Mouse (Mus musculus): Measurements from ENCODE around the gene Glrx2.
"Not testable (repeated sequence)": the region's sequence is repeated elsewhere in the genome, so short reads cannot be mapped to it uniquely, and the experiment has no call there.

The Glrx2 gene

DNA sequence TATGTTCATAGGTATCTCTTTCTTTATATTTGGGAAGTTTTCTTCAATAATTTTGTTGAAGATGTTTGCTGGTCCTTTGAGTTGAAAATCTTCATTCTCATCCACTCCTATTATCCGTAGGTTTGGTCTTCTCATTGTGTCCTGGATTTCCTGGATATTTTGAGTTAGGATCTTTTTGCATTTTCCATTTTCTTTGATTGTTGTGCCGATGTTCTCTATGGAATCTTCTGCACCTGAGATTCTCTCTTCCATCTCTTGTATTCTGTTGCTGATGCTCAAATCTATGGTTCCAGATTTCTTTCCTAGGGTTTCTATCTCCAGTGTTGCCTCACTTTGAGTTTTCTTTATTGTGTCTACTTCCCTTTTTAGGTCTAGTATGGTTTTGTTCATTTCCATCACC lies at the start of gene Glrx2:
TSS of gene Glrx2 (plus strand) at position 301 of the 400 bp plus-strand sequence.
- not testable (repeated sequence) for DNase-seq (ENCODE audit: low spot score in 2 of 2)

DNA sequence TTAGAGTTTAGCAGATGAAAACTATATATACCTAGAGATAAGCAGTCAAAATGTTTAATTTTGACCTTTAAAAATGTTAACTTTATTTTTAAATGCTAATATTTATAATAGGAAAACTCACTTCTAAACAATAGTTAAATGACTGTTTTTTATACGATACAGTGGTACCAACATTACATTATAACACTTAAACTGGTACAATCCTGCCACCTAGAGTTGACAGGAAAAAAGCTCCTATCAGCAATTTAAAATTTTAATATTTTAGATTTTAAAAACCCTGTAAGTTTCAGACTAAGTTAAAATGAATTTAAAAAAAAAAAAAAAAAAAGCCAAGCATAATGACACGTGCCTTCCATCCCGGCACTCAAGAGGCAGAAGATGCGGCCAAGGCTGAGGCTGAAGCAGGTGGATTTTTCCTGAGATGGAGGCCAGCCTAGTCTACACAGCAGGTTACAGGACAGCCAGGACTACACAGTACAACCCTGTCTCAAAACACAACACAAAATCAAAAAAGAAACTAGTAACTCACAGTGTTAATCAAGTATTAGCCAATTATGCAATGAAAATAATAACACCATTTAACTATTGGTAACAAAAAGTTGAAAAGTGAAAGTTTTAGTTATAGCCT lies 40.3 kb upstream of the Glrx2 start:
- DNase-seq (ENCODE audit: low spot score in 2 of 2), result no peak

DNA sequence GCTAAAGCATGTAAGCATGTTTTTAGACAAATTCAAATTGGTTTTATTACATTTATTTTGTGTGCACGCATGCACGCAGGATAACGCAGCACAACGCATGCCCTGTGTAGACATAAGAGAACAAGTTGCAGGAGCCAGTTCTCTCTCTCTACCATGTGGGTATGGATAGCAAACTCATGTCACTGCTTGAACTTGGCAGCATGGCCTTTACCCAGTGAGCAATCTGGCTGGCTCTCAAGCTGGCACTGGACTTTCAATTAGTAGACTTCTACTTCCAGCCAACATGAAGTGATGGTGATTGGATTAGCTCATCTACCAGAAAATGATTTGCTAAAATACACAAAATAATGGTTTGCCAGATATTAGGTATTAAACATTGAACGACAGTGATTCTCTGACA lies 35.0 kb upstream of the Glrx2 start:
- no peak for DNase-seq (ENCODE audit: low spot score in 2 of 2)

DNA sequence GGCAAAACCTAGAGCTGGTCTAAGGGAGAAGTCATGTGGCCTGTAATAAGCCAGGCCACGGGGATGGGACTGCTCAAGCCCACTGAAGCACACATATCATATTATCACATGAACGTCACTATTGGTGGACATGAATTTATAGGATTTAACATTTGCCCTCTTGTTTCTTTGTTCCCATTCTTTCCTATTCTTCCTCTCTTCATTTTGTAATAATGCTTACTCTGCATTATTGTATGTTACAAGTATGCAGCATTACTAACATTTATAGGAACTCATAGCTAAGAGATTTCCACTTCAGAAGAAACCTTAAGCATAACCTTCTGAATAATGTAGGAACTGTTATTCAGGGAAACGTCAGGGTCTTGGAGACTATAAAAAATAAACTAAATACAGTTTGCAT lies 31.3 kb upstream of the Glrx2 start:
- no peak for DNase-seq (ENCODE audit: low spot score in 2 of 2)

DNA sequence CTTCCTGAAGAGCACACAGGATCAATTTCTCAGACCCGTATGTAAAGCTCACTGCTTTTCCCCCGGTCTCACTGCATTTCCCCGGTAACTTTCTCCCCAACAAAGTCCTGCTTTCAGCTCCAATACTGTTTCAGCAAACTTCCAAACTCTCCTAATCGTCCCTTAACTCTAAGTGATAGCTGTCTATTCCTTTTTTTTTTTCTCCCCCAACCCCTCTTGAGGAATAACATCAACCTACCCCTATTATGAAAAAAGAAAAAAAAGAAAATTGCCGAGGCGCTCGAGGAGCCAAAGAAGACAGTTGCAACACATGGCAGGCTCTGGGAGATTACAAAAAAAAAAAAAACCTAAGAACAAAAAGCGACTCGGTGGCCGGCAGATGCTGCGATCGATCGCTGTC lies 14.4 kb upstream of the Glrx2 start:
- no peak for DNase-seq (ENCODE audit: low spot score in 2 of 2)

DNA sequence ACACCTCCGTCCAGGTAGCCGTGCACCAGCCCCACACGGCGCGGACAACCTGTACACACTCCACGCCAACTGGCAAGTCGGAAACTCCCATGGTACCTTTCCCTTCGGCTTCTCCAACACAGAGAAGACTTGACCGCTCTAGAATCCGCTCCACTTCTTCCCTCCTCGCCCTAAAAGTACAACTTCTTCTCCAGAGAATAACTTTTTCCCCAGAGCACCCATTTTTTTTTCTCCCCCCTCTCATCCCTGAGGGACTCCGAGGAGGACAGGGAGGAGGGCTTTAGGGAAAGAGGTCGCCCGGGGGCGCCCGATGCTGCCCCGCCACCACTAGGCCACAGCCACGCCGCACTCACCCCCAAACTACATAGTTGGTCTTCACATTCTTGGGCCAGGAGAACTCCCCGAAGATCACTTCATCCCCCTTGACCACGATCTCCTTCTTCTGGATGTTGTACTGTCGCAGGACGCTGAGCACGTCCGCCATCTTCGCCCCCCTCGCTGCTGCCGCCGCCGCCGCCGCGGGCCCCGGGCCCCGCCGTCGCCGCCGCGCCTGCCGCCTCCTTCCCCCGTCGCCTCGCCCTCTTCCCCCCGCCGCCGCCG lies 13.9 kb upstream of the Glrx2 start:
- peak in 1 of 2 experiments; percentile 52 for DNase-seq (ENCODE audit: low spot score in 2 of 2)

DNA sequence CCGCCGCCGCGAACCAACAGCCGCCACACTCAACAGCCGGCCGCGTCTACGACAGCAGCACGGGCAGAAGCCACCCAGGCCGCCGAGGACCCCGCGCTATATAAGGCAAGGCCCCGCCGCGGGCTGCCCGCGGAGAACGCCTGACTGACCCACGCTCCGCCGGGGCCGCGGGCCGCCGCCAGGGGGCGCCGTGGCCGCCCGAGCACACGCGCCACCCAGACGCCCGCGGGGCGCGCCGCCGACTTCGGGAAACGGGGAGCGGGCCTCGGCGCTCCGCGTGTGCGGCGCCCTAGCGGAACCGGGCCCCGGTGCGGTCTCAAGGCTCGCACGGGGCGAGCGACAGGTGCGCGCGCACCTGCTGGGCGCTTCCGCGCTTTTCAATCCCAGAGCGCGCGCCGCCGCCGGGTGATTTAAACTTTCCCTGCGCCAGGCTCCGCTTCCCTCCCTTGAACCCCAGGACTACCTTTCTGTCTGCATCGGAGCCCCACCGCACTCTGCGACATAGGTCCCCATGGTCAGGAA lies 13.3 kb upstream of the Glrx2 start, which contains the start of gene Cdc73:
TSS of gene Cdc73 (minus strand) at position 153 of the 522 bp plus-strand sequence.
- DNase-seq (ENCODE audit: low spot score in 2 of 2), result peak; percentile 89 to 91

DNA sequence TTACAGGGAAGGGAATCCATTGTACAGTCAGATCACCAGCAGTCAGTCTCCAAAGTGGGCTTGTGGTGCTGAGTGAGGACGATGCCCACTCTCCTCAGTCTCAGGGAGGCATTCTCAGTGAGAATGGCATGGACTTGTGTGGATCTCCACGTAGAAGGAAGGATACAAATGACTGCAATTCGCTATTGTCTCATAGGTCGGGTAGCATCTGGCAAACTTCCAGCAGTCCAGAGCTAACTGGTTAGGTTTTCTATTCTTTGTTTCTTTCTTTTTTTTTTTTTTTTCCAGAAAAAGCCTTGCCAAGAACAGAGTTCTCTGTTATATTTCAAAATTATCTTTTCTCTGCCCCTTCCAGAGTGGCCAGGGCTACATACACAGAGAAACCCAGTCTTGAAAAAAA lies 9.1 kb upstream of the Glrx2 start:
- no peak for DNase-seq (ENCODE audit: low spot score in 2 of 2)

DNA sequence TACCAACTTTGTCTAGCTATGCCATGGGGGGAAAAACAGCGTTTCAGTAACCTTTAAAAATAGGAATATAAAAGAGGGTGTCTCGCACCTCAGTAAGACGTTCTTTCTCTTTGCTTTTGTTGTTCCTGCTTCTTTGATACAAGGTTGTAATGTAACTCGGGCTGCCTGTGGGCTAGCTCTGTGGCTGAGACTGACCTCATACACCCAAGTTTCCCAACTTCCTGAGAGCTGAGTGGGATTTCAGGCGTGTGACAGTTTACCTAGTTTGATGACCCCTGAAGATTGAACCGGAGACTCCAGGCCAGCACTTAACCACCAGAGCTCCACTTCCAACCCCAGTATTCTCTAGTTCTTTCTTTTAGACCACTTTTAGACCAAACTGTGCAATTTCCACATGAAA lies 7.8 kb upstream of the Glrx2 start:
- DNase-seq (ENCODE audit: low spot score in 2 of 2), result no peak

DNA sequence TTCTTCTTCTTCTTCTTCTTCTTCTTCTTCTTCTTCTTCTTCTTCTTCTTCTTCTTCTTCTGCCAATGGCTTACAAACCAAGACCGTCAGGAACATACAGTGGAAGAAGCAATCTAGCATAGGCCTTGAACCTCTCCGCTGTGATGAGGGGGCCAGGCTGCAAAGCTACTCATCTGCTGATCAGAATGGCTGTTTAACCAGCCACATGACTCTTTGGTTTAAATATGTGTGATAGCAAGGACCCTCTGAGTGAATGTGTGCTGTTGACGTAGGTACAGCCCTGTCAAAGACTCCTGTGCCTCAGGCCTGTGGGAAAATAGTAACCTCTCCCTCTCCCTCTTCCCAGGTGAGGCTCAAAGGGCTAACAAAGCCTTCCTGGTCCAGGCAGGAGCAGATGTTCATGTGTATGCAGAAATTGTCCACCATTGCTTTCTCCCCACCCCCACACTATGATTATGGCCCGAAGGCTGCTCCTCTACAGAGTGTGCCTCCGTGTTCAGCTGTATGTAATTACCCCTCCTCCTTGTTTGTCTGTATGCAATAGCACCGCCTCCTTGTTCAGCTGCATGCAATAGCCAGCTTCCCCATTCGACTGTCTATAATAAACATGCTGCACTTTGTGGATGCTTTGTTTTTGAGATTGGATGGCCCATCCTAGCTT lies 6.0 kb upstream of the Glrx2 start:
- DNase-seq (ENCODE audit: low spot score in 2 of 2), result no peak

DNA sequence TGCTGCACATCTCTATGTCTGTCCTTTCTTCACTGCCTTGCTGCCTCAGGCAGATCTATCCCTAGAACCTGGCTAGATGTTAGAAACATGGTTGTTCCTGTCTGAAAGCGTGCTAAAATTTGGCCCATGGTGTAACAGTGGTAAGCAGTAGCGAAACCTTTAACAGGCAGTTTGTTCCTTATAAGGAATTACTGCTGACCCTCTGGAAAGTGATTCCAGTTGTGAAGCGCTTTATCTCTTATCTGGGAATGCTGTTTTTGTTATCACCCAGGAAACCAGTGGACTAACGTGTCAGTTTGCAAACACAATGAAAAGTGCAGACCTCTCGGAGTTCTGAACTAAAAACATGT lies 5.5 kb upstream of the Glrx2 start:
- DNase-seq (ENCODE audit: low spot score in 2 of 2), result no peak

DNA sequence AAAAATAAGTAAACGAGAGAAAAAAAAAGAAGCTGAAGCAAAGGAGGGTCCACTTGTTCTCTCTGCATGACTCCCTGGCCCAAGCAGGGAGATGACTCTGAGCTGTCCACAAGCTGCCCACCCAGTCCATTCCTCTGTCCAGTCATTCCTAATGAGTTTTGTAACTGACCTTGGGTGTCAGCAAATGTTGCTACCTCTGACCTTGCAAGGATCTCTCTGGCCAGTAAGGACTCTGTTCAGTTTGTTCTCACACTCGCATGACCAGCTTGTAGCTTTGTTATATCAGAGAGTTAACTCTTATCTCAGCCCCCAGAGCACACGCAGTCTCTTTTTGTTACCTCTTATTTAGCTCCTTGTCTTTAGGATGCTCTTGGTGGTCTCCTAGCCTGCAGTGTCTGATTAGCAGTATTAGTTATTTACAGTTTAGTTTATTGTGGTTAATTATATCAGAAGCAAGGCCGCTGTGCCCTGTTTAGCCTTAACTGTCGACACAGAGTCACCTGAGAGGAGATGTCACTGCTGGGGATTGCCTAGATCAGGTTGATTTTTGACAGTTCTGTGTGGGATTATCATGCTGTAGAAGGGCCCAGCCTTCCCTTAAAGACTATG lies 8.4 kb downstream of the Glrx2 start:
- no peak for DNase-seq (ENCODE audit: low spot score in 2 of 2)

DNA sequence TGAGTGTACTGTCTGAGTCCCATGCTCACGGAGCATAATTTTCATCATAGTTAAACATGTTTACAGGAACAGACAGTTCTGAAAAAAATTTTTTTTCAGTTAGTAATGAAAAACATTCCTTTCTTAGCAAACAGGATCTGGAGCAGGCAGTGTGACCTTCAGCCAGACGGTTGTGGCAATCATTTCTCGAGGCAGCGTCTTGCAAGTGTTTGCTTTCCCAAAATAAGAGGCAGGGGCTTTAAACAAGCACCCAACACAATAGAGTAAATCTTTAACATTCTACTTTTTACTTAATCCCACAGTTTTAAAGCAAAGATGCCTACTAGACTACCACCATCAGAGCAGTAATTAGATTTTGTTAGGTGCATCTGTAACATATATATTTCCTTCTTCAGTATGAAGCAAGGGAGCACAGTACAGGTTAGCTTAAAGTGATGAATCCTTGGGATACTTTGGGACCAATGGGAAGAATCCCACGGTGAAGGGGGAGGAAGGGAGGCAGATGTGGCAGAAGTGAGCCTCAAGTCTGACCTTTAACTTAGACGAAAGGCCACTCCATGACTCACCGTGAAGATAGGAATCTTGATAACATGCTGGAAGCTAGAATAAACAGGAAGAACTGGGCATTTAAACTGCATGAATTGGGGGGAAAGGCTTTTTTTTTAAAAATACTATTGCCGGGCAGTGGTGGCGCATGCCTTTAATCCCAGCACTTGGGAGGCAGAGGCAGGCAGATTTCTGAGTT lies 11.7 kb downstream of the Glrx2 start:
- no peak for DNase-seq (ENCODE audit: low spot score in 2 of 2)

DNA sequence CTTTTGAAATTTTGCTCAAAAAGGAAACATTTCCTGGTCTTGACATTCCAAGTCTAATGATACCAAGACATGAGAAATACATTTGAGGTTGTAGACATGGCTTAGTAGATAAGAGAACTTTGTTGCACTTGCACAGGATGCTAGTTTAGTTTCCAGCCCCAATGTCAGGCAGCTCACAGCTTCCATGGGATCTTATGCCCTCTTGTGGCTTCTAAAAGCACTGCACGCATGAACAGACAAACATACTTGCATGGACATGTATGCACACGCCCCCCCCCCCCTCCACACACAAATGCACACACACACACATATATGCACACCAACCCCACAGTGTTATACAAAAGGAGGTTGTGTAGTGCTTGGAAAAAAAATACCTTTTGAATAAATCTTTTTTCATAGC lies 14.8 kb downstream of the Glrx2 start:
- DNase-seq (ENCODE audit: low spot score in 2 of 2), result no peak

DNA sequence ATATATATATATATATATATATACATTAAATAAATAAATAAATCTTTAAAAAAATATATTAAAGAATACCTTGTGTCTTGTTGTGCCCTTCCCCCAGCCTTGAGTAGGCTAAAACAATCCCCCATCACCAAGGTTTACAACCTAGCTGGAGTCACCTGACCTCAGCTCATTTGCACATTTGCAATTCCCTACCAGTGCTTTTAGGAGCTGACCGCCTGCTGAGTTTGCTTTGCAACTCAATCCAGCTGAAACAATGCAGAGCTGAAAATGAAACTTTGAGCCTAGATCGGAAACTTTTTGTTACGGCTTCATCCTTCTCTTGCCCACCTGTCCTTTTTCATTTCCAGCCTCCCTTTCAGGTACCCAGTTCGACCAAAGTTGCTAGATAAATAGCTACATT lies 15.6 kb downstream of the Glrx2 start:
- DNase-seq (ENCODE audit: low spot score in 2 of 2), result no peak

DNA sequence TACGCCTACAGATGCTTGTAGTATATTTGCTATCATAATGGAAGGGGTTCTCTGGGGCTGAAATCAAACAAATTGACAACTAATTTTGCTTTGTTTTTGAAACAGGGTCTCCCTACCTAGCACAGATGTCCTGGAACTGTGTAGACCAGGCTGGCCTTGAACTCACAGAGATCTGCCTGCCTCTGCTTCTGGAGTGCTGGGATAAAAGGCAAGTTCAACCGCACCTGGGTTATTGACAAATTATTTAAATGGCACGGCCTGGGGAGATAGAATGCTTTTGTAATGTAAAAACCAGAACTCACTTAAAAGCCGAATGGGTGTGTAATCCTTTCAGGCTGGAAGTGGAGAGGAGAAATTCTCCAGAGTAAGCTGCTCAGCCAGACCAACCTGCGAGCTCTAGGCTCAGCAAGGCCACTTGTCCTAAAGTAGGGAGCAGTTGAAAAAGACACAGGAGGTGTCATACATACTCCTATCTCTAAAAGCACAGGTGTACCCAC lies 17.8 kb downstream of the Glrx2 start:
- no peak for DNase-seq (ENCODE audit: low spot score in 2 of 2)

DNA sequence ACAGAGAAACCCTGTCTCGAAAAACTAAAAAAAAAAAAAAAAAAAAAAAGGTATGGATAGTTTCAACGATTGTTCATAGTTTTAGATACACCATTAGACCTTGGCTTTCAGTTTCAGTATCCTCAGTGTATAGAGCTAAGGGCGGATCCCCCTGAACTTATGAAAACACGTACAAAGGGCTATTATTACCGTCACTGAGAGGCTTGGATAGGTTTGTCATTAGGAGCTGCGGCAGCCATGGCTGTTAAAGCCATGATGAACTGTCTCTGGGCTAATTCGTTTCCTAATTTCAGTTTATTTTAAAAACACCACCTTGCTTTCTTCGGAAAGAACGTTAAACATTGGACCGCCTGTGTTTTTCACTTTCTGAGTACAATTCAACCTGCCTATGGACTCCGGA lies 22.7 kb downstream of the Glrx2 start:
- DNase-seq (ENCODE audit: low spot score in 2 of 2), result no peak

DNA sequence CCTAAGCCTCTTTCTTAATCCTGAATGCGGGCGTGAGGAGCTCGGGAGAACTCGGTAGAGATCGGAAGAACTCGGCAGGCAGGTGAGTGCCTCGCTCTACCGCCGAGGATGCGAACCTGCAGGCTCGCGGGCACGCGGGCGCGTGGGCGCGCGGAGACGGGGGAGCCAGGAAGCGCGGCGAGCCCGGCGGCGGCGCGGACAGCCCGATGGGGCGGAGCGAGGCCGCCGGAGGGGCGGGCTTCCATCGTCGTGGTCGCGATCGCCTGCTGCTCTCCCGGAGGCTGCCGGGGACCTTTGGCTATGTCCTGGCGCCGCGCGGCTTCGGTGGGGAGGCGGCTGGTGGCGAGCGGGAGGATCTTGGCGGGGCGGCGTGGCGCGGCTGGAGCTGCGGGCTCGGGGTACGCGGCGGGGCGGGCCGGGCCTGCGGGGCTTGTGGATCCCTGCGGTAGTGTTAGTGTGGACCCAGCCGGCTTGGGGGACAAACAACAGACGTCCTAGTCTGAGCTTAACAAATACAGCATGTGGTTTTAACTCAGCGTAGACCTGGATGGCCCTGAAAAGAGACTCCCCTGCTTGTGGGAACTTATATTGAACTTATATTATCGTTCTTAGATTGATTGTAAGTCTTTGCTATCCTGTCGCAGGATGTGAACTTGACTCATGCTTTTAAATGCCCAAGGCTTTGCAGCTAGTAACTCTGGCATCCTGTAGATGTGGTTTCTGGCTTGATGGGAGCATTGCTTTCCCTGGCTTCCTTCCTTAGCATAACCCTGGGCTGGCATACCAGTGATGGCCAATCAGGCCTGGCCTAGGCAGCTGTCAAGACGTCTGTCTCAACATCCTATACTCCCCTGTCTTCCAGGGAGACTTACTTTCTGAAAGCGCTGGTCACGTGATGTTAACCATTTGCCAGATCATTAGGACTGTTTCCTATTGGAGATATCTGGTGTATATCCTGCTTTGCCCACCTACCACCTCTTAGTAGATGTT lies 23.5 kb downstream of the Glrx2 start:
- peak; percentile 84 to 92 for DNase-seq (ENCODE audit: low spot score in 2 of 2)

DNA sequence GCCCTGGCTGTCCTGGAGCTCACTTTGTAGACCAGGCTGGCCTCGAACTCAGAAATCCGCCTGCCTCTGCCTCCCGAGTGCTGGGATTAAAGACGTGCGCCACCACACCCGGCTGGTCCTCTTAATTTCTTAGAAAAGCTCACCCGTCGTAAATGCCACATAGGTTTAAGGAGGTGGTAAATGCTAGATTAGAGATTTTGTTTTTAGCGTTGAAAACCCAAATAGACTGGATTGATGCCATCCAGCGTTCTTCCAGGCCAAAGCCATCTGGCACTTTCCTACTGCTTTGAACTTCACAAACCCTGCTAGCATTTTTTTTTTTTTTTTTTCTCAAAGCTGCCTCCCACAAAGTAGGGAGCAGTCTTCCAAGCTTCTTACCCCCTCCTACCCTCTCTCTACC lies 24.4 kb downstream of the Glrx2 start:
- peak; percentile 19 to 53 for DNase-seq (ENCODE audit: low spot score in 2 of 2)

DNA sequence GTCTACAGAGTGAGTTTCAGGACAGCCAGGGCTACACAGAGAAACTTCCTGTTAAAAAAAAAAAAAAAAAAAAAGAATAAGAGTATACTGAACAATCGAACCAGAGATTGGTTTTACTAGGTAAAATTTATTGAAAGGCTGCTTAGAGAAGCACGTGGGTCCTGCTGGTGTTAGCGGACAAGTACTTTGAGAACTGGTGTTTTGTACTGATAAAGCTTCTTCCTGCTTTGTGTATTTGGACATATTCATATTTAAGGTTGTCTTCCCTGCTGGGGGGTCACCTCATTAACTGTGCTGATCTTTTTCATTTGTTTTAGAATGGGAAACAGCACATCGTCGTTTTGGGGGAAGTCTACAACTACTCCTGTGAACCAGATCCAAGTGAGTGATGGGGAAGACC lies 25.2 kb downstream of the Glrx2 start:
- DNase-seq (ENCODE audit: low spot score in 2 of 2), result no peak

DNA sequence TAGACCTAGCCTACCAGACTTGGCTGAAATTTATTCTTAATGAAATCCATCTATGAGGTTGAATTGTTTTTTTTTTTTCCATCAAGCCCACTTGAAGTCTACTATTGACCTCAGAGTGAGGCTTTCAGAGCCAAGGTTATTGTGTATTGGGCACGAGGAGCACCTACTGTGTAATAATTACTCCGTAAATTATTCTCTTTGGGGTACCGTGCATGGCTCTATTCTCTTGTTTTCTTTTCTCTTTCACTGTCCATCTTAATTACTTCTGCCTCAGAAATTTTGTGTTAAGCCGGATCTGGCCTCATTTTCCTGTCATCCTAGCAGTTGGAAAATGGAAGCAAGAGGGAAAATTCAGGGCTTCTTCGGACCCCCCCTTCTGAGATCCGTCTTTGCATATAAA lies 26.0 kb downstream of the Glrx2 start:
- DNase-seq (ENCODE audit: low spot score in 2 of 2), result no peak

All from frontal cortex, postnatal 36 days (tissue).